Mouse (Mus musculus): Measurements from ENCODE around the gene Hydin. TPM values are rescaled to one million over a fixed set of nuclear protein-coding genes. Genes with fewer than 3 reads are reported as not detected.

The Hydin gene
- 0.05 and 0.19 TPM in 2 replicates for polyA plus RNA-seq (2014; fragmentation: Nextera tagmentation; extraction: Ambion mirVana)

GRCm38 (mm10) chr8:110266741-110267140, at the start of gene Hydin:
TSS of gene Hydin (plus strand) at chr8:110266977.
- peak within 1 kb of the TSS; percentile 59 for H3K4me2 ChIP-seq (ENCODE audit: low read depth)
- under 1% methylated on average over 15 of the region's 15 CpGs for WGBS
- H3K9me3 ChIP-seq (ENCODE audit: control insufficient read depth, low read length) = no peaks in the 10 kb centered on the region
- H3K27ac ChIP-seq (ENCODE audit: low read depth, low read length) = no peak within 1 kb of the TSS
- DNase-seq (ENCODE audit: low spot score) = peak; percentile 92
- H3K27me3 ChIP-seq (ENCODE audit: control insufficient read depth, insufficient read depth, low read length) = no peaks in the 10 kb centered on the region
- 0 out of 2 replicates have a peak, but pooled peaks cover 2% of the 10 kb centered on the region for H3K4me1 ChIP-seq (ENCODE audit: control insufficient read depth, insufficient read depth, low read length)
- H3K36me3 ChIP-seq (ENCODE audit: control insufficient read depth, insufficient read depth, low read length) = no peaks in the 10 kb centered on the region
- peak; percentile 90 for ATAC-seq (ENCODE audit: insufficient read depth, low FRiP score, low TSS enrichment)
- peak within 1 kb of the TSS; percentile 49 for H3K9ac ChIP-seq (ENCODE audit: low read length)
- H3K4me3 ChIP-seq (ENCODE audit: low read depth, low read length) = peak within 1 kb of the TSS; percentile 31

DNA sequence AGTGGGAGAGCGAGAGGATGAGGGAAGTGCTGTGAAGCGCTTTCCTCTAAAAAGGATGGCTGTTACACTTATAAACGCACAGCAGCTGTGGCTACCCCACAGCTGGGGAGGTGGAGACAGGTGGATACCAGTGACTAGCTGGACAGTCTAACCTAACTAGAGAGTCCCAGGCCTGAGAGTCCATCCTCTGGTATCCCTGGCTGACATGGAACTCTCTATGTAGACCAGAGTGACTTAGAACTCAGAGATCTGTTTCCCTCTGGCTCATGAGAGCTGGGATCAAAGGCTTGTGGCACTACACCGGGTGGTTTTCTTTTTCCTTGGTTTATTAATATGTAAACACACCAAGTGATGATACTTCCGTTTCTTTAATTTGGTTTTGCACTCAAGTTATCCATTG, 49.6 kb upstream of the Hydin start:
- Histone ChIP-seq H3K4me3 (ENCODE audit: low read depth, low read length) (peak overlapping the region; percentile 44; the same call in 1 of the 2 replicates), H3K9me3 (ENCODE audit: control insufficient read depth, low read length) (no peaks in the 10 kb centered on the region), H3K9ac (ENCODE audit: low read length) (no peak overlapping the region), H3K27me3 (ENCODE audit: control insufficient read depth, insufficient read depth, low read length) (no peaks in the 10 kb centered on the region), H3K4me1 (ENCODE audit: control insufficient read depth, insufficient read depth, low read length) (peaks cover 8% of the 10 kb centered on the region), H3K36me3 (ENCODE audit: control insufficient read depth, insufficient read depth, low read length) (peaks cover 7% of the 10 kb centered on the region), H3K4me2 (ENCODE audit: low read depth) (peak overlapping the region; percentile 64), H3K27ac (ENCODE audit: low read depth, low read length) (no peak overlapping the region)
- DNase-seq (ENCODE audit: low spot score) (no peak), ATAC-seq (ENCODE audit: insufficient read depth, low FRiP score, low TSS enrichment) (peak; percentile 39)
- WGBS = 36% methylated on average over 5 of the region's 5 CpGs

DNA sequence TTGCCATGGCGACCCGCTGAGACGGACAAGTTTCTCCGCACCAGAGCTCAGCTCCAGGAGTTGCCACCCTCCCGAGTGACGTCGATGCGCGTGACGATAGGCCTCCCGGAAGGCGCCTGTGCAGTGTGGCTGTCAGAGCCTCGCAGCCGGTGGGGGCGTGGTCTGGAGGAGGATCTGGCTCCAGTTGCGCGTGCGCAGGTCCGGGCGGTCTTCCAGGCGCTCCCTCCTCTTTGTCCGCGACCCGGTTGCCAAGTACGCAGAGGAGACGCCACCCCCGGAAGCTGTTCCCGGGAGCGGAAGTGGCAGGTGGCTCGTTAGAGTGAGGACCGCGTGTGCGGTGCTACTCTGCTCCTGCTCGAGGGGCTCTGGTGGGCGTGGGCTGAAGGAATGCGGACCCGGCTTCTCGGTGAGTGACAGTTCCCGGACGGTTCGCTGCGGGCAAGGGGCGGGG, 49.1 kb upstream of the Hydin start:
- H3K9me3 ChIP-seq (ENCODE audit: control insufficient read depth, low read length) = no peaks in the 10 kb centered on the region
- peak overlapping the region; percentile 44 for H3K4me3 ChIP-seq (ENCODE audit: low read depth, low read length)
- no peak overlapping the region for H3K27ac ChIP-seq (ENCODE audit: low read depth, low read length)
- ATAC-seq (ENCODE audit: insufficient read depth, low FRiP score, low TSS enrichment) = peak; percentile 99
- H3K9ac ChIP-seq (ENCODE audit: low read length) = peak overlapping the region; percentile 49
- H3K4me2 ChIP-seq (ENCODE audit: low read depth) = peak overlapping the region; percentile 64
- peak; percentile 100 for DNase-seq (ENCODE audit: low spot score)
- peaks cover 8% of the 10 kb centered on the region for H3K4me1 ChIP-seq (ENCODE audit: control insufficient read depth, insufficient read depth, low read length)
- no peaks in the 10 kb centered on the region for H3K27me3 ChIP-seq (ENCODE audit: control insufficient read depth, insufficient read depth, low read length)
- under 1% methylated on average over 43 of the region's 43 CpGs for WGBS
- H3K36me3 ChIP-seq (ENCODE audit: control insufficient read depth, insufficient read depth, low read length) = peaks cover 10% of the 10 kb centered on the region

- Histone ChIP-seq H3K36me3 (ENCODE audit: control insufficient read depth, insufficient read depth, low read length) (peaks cover 15% of the 10 kb centered on the region), H3K9me3 (ENCODE audit: control insufficient read depth, low read length) (no peaks in the 10 kb centered on the region), H3K4me3 (ENCODE audit: low read depth, low read length) (peak overlapping the region; percentile 44), H3K27me3 (ENCODE audit: control insufficient read depth, insufficient read depth, low read length) (no peaks in the 10 kb centered on the region), H3K9ac (ENCODE audit: low read length) (no peak overlapping the region), H3K27ac (ENCODE audit: low read depth, low read length) (no peak overlapping the region), H3K4me1 (ENCODE audit: control insufficient read depth, insufficient read depth, low read length) (peaks cover 8% of the 10 kb centered on the region), H3K4me2 (ENCODE audit: low read depth) (peak overlapping the region; percentile 64)
- WGBS = 78% methylated on average over 5 of the region's 5 CpGs
- no peak for ATAC-seq (ENCODE audit: insufficient read depth, low FRiP score, low TSS enrichment)
- no peak for DNase-seq (ENCODE audit: low spot score)
Observed at GRCm38 (mm10) chr8:110218511-110218910, 48.3 kb upstream of the Hydin start.

DNA sequence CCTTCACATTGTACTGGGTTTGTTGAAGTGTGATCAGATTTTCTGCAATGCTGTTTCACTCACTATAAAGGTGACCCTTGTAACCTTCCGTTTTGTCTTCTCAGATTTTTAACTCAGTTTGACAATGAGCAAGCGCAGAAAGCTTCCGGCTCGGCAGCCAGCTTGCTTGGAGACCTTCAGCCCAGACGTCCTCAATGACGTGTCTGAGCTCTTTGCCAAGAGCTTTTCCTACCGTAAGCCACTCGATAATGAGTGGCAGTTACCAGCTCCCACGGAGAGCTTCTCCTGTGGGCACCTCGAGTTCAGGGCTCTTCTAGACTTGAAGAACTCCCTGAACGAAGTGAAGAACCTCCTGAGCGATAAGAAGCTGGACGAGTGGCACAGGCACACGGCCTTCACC, 45.8 kb upstream of the Hydin start:
- WGBS = 94% methylated on average over 14 of the region's 14 CpGs
- H3K27me3 ChIP-seq (ENCODE audit: control insufficient read depth, insufficient read depth, low read length) = no peaks in the 10 kb centered on the region
- DNase-seq (ENCODE audit: low spot score) = no peak
- H3K9me3 ChIP-seq (ENCODE audit: control insufficient read depth, low read length) = no peaks in the 10 kb centered on the region
- H3K9ac ChIP-seq (ENCODE audit: low read length) = no peak overlapping the region
- no peak overlapping the region for H3K4me3 ChIP-seq (ENCODE audit: low read depth, low read length)
- no peak overlapping the region for H3K4me2 ChIP-seq (ENCODE audit: low read depth)
- no peak for ATAC-seq (ENCODE audit: insufficient read depth, low FRiP score, low TSS enrichment)
- peaks cover 8% of the 10 kb centered on the region for H3K4me1 ChIP-seq (ENCODE audit: control insufficient read depth, insufficient read depth, low read length)
- H3K36me3 ChIP-seq (ENCODE audit: control insufficient read depth, insufficient read depth, low read length) = peaks cover 15% of the 10 kb centered on the region
- H3K27ac ChIP-seq (ENCODE audit: low read depth, low read length) = no peak overlapping the region

DNA sequence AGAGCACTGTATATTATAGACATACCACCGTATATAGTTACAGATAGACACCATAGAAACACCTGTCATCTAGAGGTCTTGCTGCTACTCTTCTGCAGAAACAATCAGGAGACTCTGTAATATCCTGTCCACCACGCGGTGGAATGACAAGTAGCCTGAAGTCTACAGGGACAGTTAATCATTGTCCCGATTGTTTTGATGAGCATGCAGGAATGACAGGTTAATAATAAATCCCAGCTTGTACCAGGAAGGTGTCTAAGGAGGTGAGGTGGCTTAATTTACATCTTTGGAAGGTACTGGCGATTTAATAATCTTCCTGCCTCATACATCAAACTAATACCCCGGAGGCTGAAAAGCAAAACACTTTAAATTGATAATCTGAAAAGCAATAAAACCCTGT, 36.0 kb upstream of the Hydin start:
- Histone ChIP-seq H3K36me3 (ENCODE audit: control insufficient read depth, insufficient read depth, low read length) (no peaks in the 10 kb centered on the region), H3K4me2 (ENCODE audit: low read depth) (no peak overlapping the region), H3K9me3 (ENCODE audit: control insufficient read depth, low read length) (no peaks in the 10 kb centered on the region), H3K9ac (ENCODE audit: low read length) (no peak overlapping the region), H3K27me3 (ENCODE audit: control insufficient read depth, insufficient read depth, low read length) (no peaks in the 10 kb centered on the region), H3K4me3 (ENCODE audit: low read depth, low read length) (no peak overlapping the region), H3K27ac (ENCODE audit: low read depth, low read length) (no peak overlapping the region), H3K4me1 (ENCODE audit: control insufficient read depth, insufficient read depth, low read length) (no peaks in the 10 kb centered on the region)
- ATAC-seq (ENCODE audit: insufficient read depth, low FRiP score, low TSS enrichment) (no peak), DNase-seq (ENCODE audit: low spot score) (no peak)
- 70% methylated on average over 6 of the region's 6 CpGs for WGBS

DNA sequence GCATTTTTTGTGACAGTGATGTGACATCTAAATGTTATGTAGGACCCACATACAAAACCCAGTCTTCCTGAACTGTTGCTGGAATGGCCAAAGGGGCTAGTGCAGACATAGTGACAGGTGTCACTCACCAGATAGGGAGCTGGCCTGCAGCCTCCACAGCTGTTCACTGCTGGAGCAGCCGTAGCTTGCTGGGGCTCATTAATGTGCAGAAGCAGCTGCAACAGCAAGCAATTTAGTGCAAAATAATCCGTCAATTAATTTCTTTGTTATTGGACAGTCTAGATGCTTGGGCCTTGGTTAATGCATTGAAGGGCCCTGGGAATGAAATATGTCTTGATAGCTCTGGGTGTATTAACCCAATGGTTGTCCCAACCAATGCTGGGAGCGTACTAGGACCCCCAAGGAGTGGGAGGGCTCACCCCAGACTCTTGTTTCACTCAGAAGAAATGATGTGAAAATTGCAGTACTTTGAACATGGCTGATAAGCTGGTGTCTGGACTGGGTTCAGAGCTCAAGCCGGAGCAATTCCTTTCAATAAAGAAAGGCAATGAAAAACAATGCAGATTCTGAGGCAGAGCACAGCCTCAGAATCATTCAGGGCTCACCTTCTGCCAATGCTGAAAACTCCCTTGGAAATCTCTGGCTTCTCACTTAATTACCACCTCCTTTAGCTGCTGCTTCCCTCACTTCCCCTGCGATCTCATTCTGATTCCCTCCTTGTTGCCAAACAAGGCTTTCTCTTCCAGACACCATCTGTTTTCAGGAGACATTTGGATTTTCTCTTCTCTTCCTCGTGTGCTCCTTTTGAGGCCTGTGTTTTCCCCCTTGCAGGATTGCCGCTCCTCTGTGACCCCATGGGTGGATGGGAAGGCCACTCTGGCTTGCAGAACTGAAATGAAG, 24.2 kb upstream of the Hydin start:
- Histone ChIP-seq H3K36me3 (ENCODE audit: control insufficient read depth, insufficient read depth, low read length) (no peaks in the 10 kb centered on the region), H3K4me2 (ENCODE audit: low read depth) (no peak overlapping the region), H3K4me1 (ENCODE audit: control insufficient read depth, insufficient read depth, low read length) (no peaks in the 10 kb centered on the region), H3K4me3 (ENCODE audit: low read depth, low read length) (no peak overlapping the region), H3K9me3 (ENCODE audit: control insufficient read depth, low read length) (no peaks in the 10 kb centered on the region), H3K27me3 (ENCODE audit: control insufficient read depth, insufficient read depth, low read length) (no peaks in the 10 kb centered on the region), H3K9ac (ENCODE audit: low read length) (no peak overlapping the region), H3K27ac (ENCODE audit: low read depth, low read length) (no peak overlapping the region)
- DNase-seq (ENCODE audit: low spot score) (no peak), ATAC-seq (ENCODE audit: insufficient read depth, low FRiP score, low TSS enrichment) (no peak)
- WGBS = 60% methylated on average over 7 of the region's 7 CpGs

- Histone ChIP-seq H3K4me3 (ENCODE audit: low read depth, low read length) (no peak overlapping the region), H3K9me3 (ENCODE audit: control insufficient read depth, low read length) (no peaks in the 10 kb centered on the region), H3K36me3 (ENCODE audit: control insufficient read depth, insufficient read depth, low read length) (no peaks in the 10 kb centered on the region), H3K4me2 (ENCODE audit: low read depth) (no peak overlapping the region), H3K27me3 (ENCODE audit: control insufficient read depth, insufficient read depth, low read length) (no peaks in the 10 kb centered on the region), H3K9ac (ENCODE audit: low read length) (no peak overlapping the region), H3K4me1 (ENCODE audit: control insufficient read depth, insufficient read depth, low read length) (no peaks in the 10 kb centered on the region), H3K27ac (ENCODE audit: low read depth, low read length) (no peak overlapping the region)
- WGBS = 60% methylated on average over 2 of the region's 2 CpGs
- ATAC-seq (ENCODE audit: insufficient read depth, low FRiP score, low TSS enrichment) (no peak), DNase-seq (ENCODE audit: low spot score) (no peak)
Observed at GRCm38 (mm10) chr8:110244566-110244965, 22.2 kb upstream of the Hydin start.

GRCm38 (mm10) chr8:110247238-110247637, 19.5 kb upstream of the Hydin start:
- H3K36me3 ChIP-seq (ENCODE audit: control insufficient read depth, insufficient read depth, low read length) = no peaks in the 10 kb centered on the region
- no peaks in the 10 kb centered on the region for H3K27me3 ChIP-seq (ENCODE audit: control insufficient read depth, insufficient read depth, low read length)
- ATAC-seq (ENCODE audit: insufficient read depth, low FRiP score, low TSS enrichment) (no peak), DNase-seq (ENCODE audit: low spot score) (no peak)
- no peaks in the 10 kb centered on the region for H3K9me3 ChIP-seq (ENCODE audit: control insufficient read depth, low read length)
- no peak overlapping the region for H3K4me3 ChIP-seq (ENCODE audit: low read depth, low read length)
- no peak overlapping the region for H3K4me2 ChIP-seq (ENCODE audit: low read depth)
- 83% methylated on average over 6 of the region's 6 CpGs for WGBS
- no peak overlapping the region for H3K27ac ChIP-seq (ENCODE audit: low read depth, low read length)
- H3K4me1 ChIP-seq (ENCODE audit: control insufficient read depth, insufficient read depth, low read length) = no peaks in the 10 kb centered on the region
- no peak overlapping the region for H3K9ac ChIP-seq (ENCODE audit: low read length)

All from neural tube, embryonic 11.5 days (tissue).